Mouse (Mus musculus) activated CD4-positive, CD25-positive, alpha-beta regulatory T cell, adult 4 months (primary cell): ENCODE results near the gene Nr2f6. TPM values are rescaled to one million over a fixed set of nuclear protein-coding genes. Genes with fewer than 3 reads are reported as not detected.

Source experiments
- ATAC-seq: one replicate; pipeline ENCODE4 v1.8.0; 2017
- polyA plus RNA-seq, 2 experiments: library from polyadenylated mRNA; unstranded; fragments of 100-300 nt; shearing (Covaris generic); gene quantifications; one replicate each; pipeline ENCODE4 v1.2.1; 2017

Nr2f6 gene
- polyA plus RNA-seq: under 1 TPM in 1 of 2 experiments, not detected in 1; 0.45 TPM

DNA sequence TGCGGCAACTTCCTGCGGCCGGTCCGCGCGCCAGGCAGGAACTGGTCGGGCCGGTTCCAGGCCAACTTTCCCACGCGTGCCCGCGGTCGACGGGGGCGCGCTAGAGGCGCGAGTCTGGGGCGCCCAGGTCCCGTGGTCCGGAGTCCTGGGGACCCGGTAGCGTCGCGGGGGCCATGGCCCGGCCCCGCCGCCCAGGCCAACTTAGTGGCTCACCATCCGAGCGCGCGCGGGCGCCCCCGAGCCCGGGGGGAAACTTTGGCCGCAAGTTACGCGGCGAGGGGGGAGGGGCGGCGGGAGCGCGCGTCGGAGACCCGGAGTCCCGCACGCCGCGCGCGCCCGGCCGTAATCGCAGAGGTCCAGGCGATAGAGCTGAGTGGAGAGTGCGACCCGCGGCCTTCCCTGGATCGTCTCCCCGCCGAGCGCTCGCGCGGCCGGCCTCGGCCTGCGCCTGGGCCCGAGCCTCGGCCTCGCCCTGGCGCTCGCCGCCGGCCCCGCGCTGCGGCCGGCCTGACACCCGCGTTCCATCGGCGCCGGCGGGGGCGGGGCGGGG lies at the start of gene Nr2f6:
TSS of gene Nr2f6 (minus strand) at position 540 of the 550 bp plus-strand sequence.
- no peak for ATAC-seq

DNA sequence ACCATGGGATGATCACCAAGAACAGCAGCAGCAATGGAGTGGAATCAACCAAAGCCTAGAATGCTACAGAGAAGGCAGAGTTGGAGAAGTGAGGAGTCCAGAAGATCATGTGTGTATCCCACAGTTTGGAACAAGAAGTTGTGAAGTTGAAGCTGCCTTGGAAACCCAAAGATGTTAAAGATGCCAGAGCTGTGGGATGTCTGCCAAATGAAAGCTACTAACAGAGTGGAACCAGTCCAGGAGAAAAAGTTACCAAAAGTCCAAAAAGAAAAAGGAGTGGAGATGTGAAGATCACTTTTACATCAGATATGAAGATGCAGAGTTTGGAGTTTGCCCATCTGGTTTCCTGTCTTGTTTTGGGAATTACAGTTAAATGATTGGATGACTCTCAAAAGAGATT lies 40.4 kb upstream of the Nr2f6 start:
- ATAC-seq: no peak

DNA sequence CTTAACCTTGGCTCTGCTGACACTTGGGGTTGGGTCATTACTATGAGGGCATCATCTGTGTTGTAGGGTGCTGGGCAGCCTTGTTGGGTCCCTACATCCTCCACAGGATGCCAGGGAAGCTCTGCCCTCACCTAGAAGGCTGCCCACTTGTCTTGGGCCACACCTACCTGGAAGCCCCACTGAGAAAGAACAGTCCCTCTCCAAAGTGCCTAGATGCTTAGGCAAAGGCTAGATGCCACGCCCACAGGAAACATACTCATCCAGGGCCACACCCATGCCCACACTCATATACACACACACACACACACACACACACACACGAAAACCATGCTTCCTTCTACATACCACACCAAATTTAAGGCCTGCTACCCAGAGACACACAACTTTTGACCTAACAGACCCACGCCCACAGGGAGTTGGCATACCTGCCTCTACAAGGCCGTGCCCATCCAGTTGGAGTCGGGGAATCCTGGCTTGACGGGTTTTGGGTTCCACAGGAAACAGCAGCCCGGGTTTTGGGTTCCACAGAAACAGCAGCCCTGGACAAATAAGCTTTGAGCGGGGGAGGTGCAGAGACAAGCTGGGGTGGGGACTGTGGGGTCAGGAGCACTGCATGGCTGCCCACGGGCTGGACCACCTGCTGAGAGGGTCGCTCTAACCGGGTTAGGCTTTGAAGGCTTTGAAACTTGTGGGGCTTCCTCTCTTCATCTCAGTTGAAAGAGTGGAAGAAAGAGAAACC lies 29.9 kb upstream of the Nr2f6 start:
- peak; percentile 36 for ATAC-seq

DNA sequence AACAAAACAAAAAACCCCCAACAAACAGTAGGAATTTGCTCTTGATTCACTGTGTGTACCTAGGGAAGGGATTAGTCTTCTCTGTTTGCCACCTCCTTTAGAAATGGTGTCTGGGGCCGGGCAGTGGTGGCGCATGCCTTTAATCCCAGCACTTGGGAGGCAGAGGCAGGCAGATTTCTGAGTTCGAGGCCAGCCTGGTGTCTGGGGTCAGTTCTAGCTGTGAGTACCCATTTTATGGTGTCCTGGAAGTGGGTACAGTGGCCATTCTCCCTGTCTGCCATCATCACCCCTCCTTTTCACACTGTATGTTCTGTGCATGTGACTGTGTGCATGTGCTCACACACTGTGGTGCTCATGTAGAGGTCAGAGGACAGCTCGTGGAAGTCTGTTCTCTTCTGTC lies 26.5 kb upstream of the Nr2f6 start:
- no peak for ATAC-seq

DNA sequence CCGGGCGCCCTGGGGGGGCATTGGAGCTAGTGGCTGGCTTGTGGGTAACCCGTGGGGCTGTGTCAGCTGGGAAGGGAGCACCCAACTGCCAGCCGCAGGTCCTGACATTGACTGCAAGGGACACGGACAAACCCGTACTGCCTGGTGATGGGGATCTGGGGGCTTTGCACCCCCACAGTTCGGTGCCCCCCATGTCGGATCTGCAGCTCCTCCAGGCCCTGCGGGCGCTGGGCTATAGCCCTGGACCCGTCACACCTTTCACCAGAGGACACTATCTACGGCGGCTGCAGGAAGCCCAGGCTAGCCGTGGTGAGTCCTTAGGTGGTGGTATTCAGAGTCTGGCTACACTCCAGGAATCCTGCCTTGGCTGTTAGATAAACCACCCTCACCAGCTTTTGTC lies 25.7 kb upstream of the Nr2f6 start:
- no peak for ATAC-seq

DNA sequence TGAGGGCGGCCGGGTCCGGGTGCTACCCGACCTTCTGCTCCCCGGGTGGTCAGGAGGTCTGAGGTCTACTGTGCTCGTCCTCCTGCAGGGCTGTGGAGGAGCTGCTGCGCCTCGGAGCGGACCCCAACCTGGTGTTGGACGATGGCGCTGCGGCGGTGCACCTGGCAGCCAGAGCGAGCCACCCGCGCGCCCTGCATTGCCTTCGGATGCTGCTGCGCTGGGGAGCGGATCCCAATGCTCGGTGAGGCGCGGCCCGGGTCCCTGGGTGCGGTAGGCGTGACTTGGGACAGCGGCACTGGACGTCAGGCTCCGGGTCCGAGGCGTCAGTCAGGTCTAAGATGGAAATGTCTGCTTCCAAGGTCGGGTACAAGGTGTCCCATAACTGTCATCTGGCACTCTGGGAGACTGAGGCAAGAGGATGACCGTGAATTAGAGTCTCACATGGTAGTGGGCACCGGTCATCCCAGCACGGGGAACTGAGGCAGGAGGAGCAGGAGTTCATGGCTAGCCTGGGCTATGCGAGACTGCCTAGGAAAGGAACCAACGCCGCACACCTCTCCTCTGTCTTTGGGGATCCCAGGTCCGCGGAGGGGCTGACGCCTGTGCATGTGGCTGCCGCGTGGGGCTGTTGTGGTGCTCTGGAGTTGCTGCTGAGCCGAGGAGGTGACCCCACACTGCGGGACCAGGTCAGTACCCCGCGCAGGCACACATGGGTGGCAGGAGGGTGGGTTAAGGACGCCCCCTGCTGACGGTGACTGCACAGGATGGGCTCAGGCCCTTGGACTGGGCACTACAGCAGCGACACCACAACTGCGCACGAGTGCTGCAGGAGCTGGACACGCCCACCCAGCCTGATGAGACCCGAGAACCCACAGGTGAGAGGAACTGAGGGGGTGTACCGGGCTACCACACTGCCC lies 24.6 kb upstream of the Nr2f6 start:
- ATAC-seq: peak; percentile 24

DNA sequence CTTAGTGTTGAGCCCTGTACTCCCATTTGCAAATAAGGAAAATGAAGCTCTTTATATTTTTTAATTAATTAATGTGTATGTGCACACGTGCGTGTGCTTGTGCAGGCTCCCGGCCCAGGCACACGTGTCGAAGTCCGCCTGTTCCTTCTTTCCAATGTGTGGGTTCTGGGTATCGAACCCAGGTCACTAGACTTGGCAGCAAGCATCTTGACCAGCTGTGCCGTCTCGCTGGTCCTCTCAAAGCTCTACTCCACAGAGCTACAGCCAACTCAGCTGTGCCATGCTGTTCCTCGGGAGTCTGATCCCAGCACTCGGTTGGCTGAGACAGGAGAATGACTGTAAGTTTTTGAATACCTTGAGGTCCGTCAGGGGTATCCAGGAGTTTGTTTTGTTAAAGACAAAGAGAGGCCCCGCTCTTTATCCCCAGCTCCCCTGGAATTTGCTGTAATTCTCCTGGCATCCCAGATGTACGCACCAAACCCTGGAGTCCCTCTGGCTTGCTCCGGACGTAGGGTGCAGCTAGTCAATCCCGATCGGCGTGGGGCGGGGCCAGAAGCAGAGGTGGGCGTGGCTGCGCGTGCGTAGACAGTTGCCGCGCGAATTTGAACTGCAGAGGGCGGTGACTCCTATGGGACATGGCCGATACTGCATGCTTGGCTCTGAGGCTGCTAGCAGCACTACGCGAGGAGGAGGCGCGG lies 23.8 kb upstream of the Nr2f6 start, which contains the start of gene Ankle1:
TSS of gene Ankle1 (plus strand) at position 610 of the 698 bp plus-strand sequence.
- peak; percentile 93 for ATAC-seq

DNA sequence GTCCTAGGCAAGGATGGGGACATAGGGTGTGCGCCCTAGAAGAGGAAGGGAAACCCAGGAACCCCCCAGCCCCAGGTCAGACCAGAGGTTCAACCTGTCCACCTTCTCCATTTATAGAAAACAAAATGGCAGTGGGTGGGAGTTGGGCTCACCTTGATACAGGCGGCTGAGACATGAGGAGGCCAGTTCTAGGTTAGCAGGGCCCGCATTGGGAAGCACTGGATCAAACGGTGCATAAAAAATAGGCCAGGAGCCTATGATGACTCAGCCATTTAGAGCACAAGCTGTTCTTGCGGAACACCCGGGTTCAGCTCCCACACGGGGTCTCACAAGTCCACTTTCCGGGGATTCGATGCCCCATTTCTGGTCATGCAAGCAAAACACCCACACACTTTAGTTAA lies 23.2 kb upstream of the Nr2f6 start:
- no peak for ATAC-seq

DNA sequence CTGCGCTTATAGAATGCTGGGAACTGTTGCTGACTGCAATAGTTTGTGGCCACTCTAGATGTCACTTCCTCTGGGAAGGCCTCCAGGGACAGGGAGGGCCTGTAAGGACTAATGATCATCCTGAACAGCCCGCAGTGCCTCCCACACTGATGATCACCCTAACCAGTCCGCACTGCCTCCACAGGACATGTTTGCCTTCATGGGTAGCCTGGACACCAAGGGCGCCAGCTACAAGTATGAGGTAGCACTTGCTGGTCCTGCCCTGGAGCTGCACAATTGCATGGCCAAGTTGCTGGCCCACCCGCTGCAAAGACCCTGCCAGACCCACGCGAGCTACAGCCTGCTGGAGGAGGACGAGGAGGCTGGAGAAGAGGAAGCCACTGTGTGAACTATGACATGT lies 22.3 kb upstream of the Nr2f6 start:
- ATAC-seq: no peak

DNA sequence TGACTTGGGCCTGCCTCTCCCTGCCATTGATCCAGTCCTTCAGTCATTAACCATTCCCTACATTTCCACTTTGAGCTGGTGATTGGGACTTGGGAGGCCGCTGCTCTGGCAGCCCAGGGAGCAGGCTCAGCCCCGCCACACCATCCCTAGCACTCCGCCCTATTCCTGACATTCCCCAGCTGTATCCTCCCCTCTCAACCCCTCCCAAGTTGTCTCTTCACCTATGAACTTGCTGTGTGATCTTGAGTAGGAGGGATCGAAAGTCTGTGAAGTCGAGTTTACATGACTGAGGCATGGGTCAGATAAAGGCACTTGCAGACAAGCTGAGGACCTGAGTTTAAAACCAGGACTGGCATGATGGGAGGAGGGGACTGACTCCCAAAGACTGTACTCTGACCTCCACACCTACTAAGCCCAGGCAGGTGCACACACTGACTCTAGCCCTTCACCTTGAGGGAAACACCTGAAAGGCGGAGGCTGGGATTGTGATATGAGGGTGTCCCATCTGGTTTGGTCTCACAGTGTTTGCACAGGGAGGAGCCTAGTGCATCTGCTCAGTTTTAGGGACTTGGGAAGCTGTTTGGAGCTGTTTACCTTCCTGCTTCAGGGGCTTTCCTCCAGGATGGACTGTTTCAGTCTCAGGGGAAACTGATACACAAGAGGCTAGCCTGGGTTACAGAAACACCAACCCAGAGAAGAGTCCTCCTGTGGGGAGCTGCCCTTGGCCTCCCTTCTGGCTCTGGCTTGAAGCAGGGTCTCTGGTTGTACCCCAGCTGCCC lies 21.5 kb upstream of the Nr2f6 start:
- ATAC-seq: no peak

DNA sequence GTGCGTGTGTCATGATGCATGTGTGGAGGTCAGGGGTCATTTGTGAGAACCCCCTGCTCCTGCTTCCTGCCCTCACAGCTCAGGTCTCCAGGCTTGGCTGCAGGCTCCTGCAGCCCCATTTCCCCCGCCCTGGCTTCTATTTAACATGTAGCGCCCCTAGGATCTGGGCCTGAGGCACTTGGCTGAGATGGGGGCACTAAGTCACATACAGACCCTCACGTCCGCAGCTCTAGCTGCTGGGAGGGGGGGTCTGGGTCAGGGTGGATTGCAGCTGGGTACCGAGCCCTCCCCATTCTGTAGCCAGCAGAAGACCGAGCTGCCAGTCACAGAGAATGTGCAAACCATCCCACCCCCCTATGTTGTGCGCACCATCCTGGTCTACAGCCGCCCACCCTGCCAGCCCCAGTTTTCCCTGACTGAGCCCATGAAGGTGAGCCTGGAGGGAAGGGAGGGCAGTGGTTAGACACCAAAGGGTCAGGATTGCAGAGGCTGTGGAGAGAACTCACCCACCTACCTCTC lies 20.7 kb upstream of the Nr2f6 start:
- no peak for ATAC-seq

DNA sequence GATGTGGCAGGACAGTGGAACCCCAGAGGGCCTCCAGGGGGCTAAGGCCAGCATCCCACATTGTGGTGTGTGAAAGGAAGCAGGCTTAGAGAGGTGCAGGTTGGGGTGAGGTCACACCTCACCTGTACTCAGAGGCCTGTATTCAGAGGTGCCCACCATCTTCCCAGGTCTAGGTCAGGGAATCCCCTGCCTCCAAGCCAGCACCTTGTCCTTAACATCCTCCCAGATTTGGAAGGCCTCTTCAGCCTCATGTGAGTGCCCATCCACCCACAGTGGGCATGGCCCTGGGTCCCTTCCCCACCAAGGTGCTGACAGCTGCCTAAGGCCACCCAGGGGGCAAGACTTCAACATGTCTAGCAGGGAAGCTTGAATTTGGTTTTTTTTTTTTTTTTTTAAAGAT lies 19.7 kb upstream of the Nr2f6 start:
- ATAC-seq: no peak

DNA sequence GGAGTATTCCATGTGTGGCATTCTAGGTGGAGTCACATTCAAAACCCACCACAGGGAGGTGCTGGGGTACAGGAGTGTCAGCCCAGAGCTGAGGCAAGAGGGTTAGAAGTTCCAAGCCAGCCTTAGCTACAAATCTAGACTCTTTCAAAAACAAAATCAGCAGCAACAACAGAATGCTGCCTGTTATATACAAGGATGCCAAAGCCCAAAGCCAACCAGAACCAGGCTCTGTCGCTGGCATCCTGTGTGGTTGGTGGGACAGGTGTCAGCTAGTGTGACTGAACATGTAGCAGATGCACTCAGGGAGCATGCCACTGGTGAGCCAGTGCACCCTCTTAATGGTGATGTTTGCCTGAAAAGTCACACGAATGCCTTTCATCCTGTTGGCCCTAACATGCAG lies 19.1 kb upstream of the Nr2f6 start:
- no peak for ATAC-seq

DNA sequence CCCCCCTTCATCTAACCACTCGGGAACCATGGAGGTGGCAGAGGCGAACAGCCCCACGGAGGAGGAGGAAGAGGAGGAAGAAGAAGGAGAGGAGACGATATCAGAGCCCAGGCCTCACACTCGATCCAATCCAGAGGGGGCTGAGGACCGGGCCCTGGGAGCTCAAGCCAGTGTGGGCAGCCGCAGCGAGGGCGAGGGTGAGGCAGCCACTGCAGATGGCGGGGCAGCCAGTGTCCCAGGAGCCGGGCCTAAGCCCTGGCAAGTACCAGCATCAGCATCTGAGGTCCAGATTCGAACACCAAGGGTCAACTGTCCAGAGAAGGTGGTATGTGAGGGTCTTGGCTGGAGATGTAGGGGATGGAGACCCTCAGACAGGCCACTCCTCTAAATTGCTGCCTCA lies 15.9 kb upstream of the Nr2f6 start:
- ATAC-seq: no peak

DNA sequence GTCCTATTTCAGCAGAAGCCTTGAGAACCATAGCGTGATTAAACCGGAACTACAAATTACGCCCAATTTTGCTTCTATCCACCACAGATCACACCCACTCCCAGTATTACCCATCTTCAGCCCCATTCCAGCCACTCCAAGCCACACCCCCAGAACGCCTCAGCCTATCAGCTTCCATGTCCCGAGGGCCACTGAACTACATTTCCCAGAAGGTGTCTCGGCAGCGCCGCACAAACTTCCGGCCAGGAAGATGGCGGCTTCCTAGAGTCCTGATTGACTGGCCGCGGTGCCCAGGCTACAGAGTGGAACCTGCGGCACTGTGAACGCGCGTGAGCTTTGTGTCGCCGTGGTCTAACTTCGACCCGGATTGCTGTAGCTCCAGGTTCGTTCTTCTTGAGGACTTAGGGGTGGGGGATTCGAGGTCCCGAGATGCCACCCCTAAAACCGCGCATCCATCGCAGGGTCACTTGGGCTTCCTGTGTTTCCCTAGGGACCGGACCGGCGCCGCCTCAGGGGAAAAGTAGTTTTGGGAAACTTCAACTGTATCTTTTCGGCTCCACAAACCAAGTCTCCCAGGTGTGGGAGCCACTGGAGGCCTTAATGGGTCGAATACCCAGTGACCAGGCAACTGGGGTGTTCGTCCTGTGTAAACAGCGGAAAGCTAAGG lies 15.0 kb upstream of the Nr2f6 start, which contains the start of gene Babam1:
TSS of gene Babam1 (plus strand) at position 223 of the 667 bp plus-strand sequence.
- ATAC-seq: peak; percentile 99

DNA sequence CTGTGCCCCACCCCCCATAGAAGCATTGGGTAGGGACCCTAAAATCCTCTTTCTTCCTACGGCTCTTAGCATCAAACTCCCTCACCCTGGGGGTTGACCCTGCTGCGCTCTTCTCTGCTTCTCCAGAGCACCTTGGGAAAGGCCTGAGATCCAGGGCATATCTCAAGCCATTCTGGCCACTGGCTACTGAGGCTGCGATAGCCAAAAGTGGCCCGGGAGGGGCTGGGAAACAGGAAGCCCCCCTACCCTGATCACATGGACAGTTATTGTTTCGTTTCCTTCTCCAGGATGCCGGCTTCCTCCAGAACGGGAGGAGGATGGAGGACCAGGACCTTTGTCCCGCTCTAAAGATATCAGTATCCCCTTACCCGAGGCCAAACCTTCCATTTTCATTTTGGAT lies 13.9 kb upstream of the Nr2f6 start, which contains the start of gene Ushbp1:
TSS of gene Ushbp1 (minus strand) at position 174 of the 400 bp plus-strand sequence.
- no peak for ATAC-seq

DNA sequence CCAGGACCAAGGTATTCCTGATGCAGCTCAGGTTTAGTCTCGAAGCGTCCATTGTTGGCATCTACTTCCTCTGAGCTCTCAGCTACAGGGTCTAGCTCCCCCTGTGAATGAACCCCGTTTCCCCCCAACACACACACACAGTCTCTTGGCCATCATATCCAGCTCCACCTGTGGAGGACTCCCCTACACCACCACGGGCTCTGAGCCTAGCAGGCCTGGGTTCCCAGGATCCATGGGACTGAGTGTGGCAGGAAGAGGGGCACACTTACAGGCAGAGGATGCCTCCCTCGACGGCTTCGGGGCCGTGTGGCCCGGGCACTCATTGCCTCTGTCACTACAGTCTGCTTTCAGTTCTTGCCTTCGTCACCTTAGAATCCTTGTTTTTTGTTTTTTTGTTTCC lies 13.3 kb upstream of the Nr2f6 start:
- ATAC-seq: no peak

DNA sequence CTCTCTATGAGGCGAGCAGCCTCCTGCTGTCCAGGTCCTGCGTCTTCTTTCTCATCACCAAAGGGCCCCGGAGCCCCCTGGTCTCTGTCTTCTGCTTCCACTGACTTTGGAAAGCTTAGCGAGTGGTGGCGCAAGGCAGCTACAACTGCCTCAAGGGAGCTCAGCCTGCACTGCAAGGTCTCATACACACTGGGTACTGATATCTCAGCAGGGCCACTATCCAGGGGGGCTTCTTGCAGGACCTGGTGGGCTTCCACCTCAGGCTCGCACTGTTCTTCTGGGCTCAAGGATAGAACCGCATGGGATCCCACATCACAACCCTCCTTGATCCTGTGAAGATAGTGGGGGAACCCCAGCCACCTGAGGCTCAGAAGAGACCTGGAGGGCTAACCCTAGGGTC lies 12.7 kb upstream of the Nr2f6 start:
- no peak for ATAC-seq

DNA sequence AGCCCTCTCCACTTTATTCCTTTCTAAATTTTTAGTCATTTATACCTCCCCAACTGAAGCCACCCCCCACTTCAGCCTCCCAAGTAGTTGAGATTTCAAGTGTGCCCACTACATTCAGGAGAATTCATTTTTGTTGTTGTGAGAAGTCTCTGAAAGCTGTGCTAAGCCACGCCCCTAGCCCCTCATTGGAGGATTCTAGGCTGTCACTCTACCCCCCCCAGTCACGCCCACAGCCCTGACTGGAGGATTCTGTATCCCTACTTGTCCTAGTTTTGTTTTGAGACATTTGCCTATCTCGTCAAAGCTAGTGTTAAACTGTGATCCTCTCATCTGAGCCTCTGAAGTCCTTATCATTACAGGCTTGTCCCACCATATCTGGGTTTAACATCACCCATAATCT lies 11.1 kb upstream of the Nr2f6 start:
- no peak for ATAC-seq

DNA sequence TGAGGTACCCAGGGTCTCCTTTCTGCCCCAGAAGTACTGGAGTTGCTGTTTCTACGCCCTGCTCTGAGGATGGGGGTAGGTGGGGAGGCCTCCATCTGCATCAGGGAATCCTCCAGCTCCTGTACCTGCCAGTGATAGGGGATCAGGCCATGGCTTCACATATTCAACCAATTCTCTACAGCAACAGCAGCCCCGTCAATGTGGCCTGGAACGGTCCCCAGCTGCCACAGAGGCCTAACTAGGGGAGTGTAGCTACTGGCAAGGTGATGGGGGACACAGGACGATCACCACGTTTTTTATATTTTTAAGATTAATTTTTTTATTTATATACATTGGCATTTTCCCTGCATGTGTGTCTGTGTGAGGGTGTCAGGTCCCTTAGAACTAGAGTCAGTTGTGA lies 10.6 kb upstream of the Nr2f6 start:
- no peak for ATAC-seq

DNA sequence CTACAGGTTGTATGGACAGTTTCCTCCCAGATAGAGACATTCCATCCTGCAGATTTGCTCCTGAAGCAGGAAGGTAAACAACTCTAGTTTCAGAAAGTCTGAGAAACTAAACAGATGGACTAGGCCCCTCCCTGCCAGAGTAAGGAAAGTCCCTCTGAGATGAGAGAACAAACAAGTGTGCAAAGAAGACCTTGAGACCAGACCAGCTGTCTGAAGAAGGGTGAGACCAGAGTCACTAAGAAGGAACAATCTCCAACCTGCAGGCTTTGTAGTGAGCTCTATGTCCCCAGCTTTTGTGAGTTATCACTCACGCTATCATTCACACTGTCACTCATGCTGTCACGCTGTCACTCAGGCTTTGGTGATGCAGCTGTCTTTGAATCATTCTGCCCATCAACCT lies 9.9 kb upstream of the Nr2f6 start:
- ATAC-seq: no peak
